Mouse (Mus musculus) heart, embryonic 15.5 days (tissue): ENCODE data around the gene Mis18a. TPM values are rescaled to one million over a fixed set of nuclear protein-coding genes. Genes with fewer than 3 reads are reported as not detected.

Source experiments
- ATAC-seq: fragments of 200-750 bp; cut with Nextera tagmentation; replicated peaks from 2 replicates; pipeline ENCODE4 v1.8.0; 2017; ENCODE audit warnings: low read depth, moderate TSS enrichment; ENCODE audit not compliant: insufficient number of reproducible peaks, insufficient read depth, low FRiP score
- H3K27ac ChIP-seq: fragments of 300-500 bp; sonication (generic); 2 replicates; pipeline ENCODE4 v1.5.1; 2015; ENCODE audit warnings: mild to moderate bottlenecking, inconsistent platforms
- H3K27me3 ChIP-seq: fragments of 300-500 bp; sonication (generic); 2 replicates; pipeline ENCODE4 v1.6.1; 2015; ENCODE audit warnings: inconsistent platforms
- H3K36me3 ChIP-seq: fragments of 300-500 bp; sonication (generic); 2 replicates; pipeline ENCODE4 v1.6.1; 2015; ENCODE audit warnings: mild to moderate bottlenecking, inconsistent platforms
- H3K4me1 ChIP-seq: fragments of 300-500 bp; sonication (generic); replicated peaks from 2 replicates; pipeline ENCODE4 v1.6.1; 2015; ENCODE audit warnings: inconsistent platforms
- H3K4me2 ChIP-seq: fragments of 300-500 bp; sonication (generic); 2 replicates; pipeline ENCODE4 v1.6.1; 2015; ENCODE audit warnings: inconsistent platforms, mild to moderate bottlenecking, moderate library complexity
- H3K4me3 ChIP-seq: fragments of 300-500 bp; sonication (generic); 2 replicates; pipeline ENCODE4 v1.5.1; 2015; ENCODE audit warnings: mild to moderate bottlenecking, inconsistent platforms
- H3K9ac ChIP-seq: fragments of 300-500 bp; sonication (generic); 2 replicates; pipeline ENCODE4 v1.6.1; 2015; ENCODE audit warnings: mild to moderate bottlenecking, inconsistent platforms
- H3K9me3 ChIP-seq: fragments of 300-500 bp; sonication (generic); replicated peaks from 2 replicates; pipeline ENCODE4 v1.6.1; 2016; ENCODE audit warnings: inconsistent platforms
- WGBS: fragments of 180-500 bp; shearing (Covaris S2); methylation state at CpG from one replicate; pipeline ENCODE4 v1.1.7; 2015; ENCODE audit warnings: mixed read lengths; 5-methylcytosine and 5-hydroxymethylcytosine counted together
- polyA plus RNA-seq: library from polyadenylated mRNA; unstranded; fragments of >200 nt; fragmentation: Nextera tagmentation; extraction: Ambion mirVana; gene quantifications from 2 replicates; pipeline ENCODE4 v1.2.1, GENCODE M21; 2015

Gene Mis18a
- polyA plus RNA-seq, 1 experiment from 2014 or later: 31.2 TPM

DNA sequence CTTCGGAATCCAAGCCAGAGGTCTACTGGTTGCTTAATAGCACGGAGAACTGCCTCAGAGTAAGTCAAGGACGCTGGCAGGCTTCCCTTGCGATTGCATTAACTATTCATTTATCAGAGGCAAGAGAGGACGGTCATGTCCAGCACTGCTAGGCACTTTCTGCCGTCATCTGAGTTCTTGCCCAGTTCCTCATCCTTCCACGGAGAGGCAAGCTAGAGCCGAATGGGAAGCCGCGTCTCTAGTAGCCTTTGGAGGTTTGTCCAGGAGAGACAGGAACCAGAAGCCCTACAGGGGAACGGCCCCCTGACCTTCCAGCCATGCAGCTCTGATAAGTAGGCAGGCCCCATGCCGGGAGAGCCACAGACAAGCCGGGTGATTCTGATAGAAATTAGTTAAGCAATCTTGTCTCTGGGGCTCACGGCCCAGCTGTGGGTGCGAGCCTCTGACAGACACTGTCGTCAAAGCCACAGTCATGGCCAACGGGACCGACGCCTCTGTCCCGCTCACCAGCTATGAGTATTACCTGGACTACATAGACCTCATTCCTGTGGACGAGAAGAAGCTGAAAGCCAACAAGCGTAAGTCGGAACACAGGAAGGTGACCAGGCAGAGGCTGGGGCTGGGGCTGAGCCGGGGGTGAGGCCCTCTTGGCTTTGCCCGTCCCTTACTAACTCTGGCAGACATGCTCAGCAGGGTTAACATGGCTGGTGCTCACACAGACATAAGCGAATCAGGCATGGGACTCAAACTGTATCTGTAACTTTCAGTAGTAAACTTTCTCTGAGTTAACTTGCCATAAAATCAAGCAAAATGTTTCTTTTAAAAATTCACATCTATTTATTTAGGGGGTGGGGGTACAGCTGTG, 11.1 kb upstream of the Mis18a start, which contains the start of gene Mrap:
TSS of gene Mrap (plus strand) at position 116 of the 865 bp plus-strand sequence.
- Histone ChIP-seq H3K9me3 (no peaks in the 10 kb centered on the region), H3K4me3 (peak within 1 kb of the TSS; percentile 47), H3K4me2 (peak within 1 kb of the TSS; percentile 56), H3K27ac (peak within 1 kb of the TSS; percentile 70), H3K27me3 (no peaks in the 10 kb centered on the region), H3K9ac (peak within 1 kb of the TSS; percentile 41), H3K4me1 (peaks cover 15% of the 10 kb centered on the region), H3K36me3 (no peaks in the 10 kb centered on the region)
- ATAC-seq: peak; percentile 77
- WGBS: 32% methylated on average over 26 of the region's 26 CpGs

DNA sequence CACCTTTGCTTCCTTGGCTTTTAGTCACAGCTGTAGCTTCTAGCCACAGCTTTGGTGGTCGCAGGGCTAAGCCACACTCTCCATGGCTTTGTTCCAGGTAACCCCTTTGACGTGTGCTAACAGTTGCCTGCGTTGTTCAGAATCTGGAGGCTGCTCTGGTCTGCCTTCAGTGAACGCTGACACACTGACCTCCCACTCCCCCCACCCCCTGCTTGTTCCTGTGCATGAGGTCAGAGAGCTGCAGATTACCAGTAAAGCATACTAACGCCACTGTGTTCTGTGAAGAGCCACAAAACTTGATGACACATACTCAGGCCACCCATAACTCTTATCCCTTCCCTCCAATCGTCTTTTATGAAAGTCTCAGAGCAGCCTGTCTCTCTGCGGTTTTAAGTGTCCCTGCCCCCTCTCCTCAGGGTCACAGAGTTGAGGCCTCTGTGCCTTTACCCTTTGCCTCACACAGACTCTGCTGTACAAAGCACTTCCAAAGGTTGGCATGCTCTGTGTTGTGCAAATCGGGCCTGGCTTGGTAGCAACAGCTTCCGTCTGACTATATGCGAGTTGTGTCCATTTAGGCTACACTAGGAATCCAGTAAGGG, 9.6 kb upstream of the Mis18a start:
- no peak overlapping the region for H3K4me3 ChIP-seq
- H3K27me3 ChIP-seq: no peaks in the 10 kb centered on the region
- H3K9ac ChIP-seq: no peak overlapping the region
- no peak overlapping the region for H3K4me2 ChIP-seq
- WGBS: 43% methylated on average over 10 of the region's 10 CpGs
- H3K9me3 ChIP-seq: no peaks in the 10 kb centered on the region
- H3K27ac ChIP-seq: no peak overlapping the region
- peaks cover 14% of the 10 kb centered on the region for H3K4me1 ChIP-seq
- H3K36me3 ChIP-seq: no peaks in the 10 kb centered on the region
- ATAC-seq: no peak

DNA sequence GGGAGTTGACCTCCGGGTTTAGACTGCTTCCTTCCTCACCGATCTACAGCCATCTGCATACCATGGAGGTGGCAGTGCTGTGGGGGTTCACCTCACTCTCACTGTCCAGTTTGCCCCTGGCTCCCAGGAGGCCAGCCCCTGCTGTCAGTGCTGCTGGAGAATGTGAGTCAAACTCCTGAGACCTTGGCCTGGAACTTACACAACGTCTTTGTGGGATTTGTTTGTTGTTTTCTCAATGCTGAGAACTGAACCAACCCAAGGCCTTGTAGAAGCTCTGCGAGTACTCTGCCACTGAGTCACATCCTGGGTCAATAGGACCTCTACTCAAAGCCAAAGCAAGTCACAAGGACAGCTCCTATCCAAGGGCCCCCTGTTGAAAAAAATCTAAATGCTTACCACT, 8.4 kb upstream of the Mis18a start:
- Histone ChIP-seq H3K9ac (no peak overlapping the region), H3K27ac (no peak overlapping the region), H3K9me3 (peaks cover 5% of the 10 kb centered on the region; the same call in 1 of the 2 replicates), H3K4me2 (no peak overlapping the region), H3K4me1 (peaks cover 14% of the 10 kb centered on the region), H3K4me3 (no peak overlapping the region), H3K36me3 (no peaks in the 10 kb centered on the region), H3K27me3 (no peaks in the 10 kb centered on the region)
- WGBS: 48% methylated on average over 4 of the region's 4 CpGs
- no peak for ATAC-seq

DNA sequence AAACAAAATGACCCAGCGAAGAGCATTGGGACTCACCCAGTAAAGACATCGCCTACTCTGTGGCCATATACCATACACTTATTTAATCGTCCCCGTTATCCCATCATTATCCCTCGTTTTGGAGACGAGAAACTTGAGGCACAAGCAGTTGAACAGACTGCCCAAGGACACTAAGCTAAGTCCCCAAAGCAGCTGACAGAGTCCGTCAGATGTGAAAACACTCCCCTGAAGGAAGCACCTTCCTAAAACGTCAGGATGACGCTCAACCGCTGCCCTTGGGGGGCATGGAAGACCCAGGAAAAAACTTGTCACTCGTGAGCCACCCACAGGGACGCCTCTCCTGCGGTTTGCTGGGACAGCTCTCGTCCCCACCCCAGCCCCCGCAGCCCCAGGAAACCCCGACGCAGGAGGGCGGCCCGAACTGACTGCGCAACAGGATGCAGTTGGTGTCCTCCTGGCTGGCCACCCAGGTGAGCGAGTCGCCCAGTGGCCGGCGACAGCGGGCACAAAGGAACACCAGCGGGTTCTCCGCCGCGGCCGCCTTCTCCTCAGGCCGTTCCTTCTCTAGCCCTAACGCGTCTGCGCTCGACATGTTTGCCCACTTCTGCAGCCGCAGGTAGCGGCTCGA, 490 bp downstream of the Mis18a start:
- peak overlapping the region; percentile 97 for H3K4me2 ChIP-seq
- no peak; the same call in 1 of the 2 replicates for ATAC-seq
- H3K4me1 ChIP-seq: peaks cover 8% of the 10 kb centered on the region
- H3K9ac ChIP-seq: peak overlapping the region; percentile 80
- 4% methylated on average over 38 of the region's 38 CpGs for WGBS
- peak overlapping the region; percentile 57; the same call in 1 of the 2 replicates for H3K27ac ChIP-seq
- no peaks in the 10 kb centered on the region for H3K27me3 ChIP-seq
- peak overlapping the region; percentile 90 for H3K4me3 ChIP-seq
- peaks cover 5% of the 10 kb centered on the region; the same call in 1 of the 2 replicates for H3K9me3 ChIP-seq
- peaks cover 6% of the 10 kb centered on the region; the same call in 1 of the 2 replicates for H3K36me3 ChIP-seq

DNA sequence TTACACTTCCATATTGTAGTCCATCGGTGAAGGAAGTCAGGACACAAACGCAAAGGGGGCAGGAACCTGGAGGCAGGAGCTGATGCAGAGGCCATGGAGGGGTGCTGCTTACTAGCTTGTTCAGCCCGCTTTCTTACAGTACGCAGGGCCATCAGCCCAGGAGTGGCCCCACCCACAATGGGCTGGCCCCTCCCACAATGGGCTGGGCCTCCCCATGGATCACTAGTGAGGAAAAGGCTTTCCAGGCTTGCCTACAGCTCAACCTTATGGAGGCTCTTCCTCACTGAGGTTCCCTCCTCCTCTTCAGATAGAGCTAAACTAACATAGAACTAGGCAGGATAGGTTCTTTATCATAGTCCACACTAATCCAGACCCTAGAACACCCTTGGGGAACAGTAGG, 3.2 kb downstream of the Mis18a start:
- WGBS: 94% methylated on average over 4 of the region's 4 CpGs
- Histone ChIP-seq H3K4me1 (peaks cover 8% of the 10 kb centered on the region), H3K36me3 (peaks cover 25% of the 10 kb centered on the region)

DNA sequence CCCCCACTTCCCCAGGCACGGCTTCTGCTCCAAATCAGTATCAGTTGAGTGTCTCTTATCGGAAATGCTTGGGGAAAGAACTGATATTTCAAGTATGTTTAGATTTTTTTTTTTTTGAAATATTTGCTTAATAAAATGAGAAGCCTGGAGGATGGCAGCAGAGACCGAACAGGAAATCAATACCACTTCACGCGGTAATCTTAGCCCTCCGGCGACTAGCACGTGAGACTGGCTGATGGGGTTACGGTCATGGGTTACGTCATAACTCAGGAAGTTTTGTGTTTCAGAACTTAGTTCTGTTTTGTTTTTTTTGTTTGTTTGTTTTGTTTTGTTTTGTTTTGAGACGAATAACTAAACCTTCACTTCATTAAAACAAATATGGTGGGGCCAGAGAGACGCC, 16.9 kb downstream of the Mis18a start:
- no peak for ATAC-seq
- 72% methylated on average over 12 of the region's 12 CpGs for WGBS
- no peaks in the 10 kb centered on the region for H3K9me3 ChIP-seq
- H3K9ac ChIP-seq: no peak overlapping the region
- H3K4me1 ChIP-seq: peaks cover 46% of the 10 kb centered on the region
- no peaks in the 10 kb centered on the region for H3K36me3 ChIP-seq
- H3K4me3 ChIP-seq: peak overlapping the region; percentile 35
- peak overlapping the region; percentile 60 for H3K4me2 ChIP-seq
- no peaks in the 10 kb centered on the region; the same call in 1 of the 2 replicates for H3K27me3 ChIP-seq
- H3K27ac ChIP-seq: peak overlapping the region; percentile 73

More for the DNA sequence above, 3.2 kb downstream of the Mis18a start:
- Histone ChIP-seq H3K27me3 (no peaks in the 10 kb centered on the region), H3K27ac (no peak overlapping the region), H3K4me2 (no peak overlapping the region), H3K9ac (no peak overlapping the region), H3K4me3 (no peak overlapping the region), H3K9me3 (no peaks in the 10 kb centered on the region)
- ATAC-seq: no peak

DNA sequence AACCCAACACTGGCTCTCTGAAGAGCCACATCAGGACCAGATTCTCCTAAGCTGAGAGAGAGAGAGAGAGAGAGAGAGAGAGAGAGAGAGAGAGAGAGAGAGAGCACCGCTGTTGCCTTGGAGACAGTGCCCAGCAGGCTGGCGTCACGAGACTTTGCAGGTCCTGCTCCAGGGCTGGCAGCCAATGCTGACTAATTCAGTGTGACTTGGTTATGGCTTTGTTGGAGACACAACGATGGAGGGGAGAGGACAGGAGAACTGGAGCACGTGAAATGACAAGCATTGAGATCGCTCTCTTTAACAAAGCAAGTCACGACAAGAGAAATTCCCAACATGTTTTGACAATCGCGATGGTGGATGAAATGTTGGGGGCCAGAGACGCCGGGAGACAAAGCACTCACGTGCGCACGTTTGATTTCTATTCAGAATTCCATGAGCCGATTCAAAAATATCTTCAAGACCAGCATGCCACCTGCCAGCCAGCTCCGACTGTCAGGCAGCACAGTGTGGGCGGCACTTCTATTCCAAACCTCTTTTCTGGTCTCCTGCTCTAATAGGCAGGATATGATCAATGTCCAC, 17.4 kb downstream of the Mis18a start:
- peak; percentile 69 for ATAC-seq
- Histone ChIP-seq H3K9ac (no peak overlapping the region), H3K9me3 (no peaks in the 10 kb centered on the region), H3K4me3 (peak overlapping the region; percentile 35), H3K36me3 (no peaks in the 10 kb centered on the region), H3K27ac (peak overlapping the region; percentile 73), H3K4me1 (peaks cover 47% of the 10 kb centered on the region), H3K27me3 (no peaks in the 10 kb centered on the region; the same call in 1 of the 2 replicates), H3K4me2 (peak overlapping the region; percentile 60)
- 21% methylated on average over 17 of the region's 17 CpGs for WGBS

DNA sequence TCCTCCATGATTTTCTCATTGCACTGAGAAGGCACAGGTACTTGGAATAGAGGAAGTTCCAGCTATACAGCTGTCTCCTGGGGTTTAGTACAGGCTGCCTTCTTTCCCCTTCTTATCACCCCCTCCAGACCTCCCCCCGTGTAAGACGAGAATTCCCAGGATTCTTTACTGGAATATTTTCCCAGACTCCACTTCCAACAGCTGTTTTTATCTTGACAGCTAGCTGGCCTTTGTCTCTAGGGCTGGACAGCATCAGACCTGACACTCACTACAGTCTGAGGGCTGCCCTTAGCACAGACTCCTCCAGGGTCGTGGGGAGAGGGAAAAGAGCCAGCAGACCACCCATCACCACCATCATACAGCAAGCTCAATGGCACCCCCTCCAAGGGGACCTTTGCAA, 20.9 kb downstream of the Mis18a start:
- Histone ChIP-seq H3K27me3 (no peaks in the 10 kb centered on the region), H3K27ac (peak overlapping the region; percentile 80), H3K36me3 (no peaks in the 10 kb centered on the region), H3K9me3 (no peaks in the 10 kb centered on the region), H3K4me1 (peaks cover 47% of the 10 kb centered on the region), H3K4me2 (no peak overlapping the region), H3K9ac (no peak overlapping the region), H3K4me3 (no peak overlapping the region)
- 4% methylated on average over 3 of the region's 3 CpGs for WGBS
- peak; percentile 78 for ATAC-seq

DNA sequence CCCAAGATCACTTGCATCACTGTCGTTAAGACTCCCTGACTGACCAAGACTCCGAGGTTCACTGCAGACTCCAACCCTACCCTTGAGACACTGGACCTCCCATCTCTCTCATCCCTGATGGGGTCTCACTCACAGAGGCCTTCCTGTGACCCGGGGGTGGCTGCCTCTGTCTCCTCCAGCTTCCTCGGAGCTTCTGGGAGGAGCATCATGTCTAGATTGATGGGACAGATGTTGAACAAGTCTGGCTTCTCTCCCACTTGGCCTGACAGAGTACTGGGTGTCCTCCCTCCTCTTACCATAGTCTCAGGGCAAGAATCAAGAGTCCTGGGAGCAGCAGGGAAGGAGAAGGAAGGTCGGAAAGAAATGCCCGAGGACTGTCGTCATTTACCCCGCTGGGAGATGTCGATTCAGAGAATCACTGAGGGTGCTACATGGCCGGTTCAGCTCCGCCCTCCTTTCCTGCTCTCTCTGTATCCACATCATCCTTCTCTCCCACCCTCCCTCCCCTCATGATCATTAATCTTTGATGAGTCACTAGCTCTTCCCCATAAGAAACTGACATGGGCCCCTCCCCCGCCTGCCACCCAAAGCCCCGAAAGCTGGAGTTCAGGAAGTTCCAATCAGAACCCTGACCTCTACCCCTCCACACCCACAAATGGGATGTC, 22.9 kb downstream of the Mis18a start:
- no peak overlapping the region for H3K4me2 ChIP-seq
- H3K36me3 ChIP-seq: no peaks in the 10 kb centered on the region
- no peaks in the 10 kb centered on the region for H3K27me3 ChIP-seq
- 0 out of 2 replicates have a peak overlapping the region, but pooled peaks have one; percentile 1 for H3K27ac ChIP-seq
- H3K4me1 ChIP-seq: peaks cover 36% of the 10 kb centered on the region
- H3K4me3 ChIP-seq: no peak overlapping the region
- H3K9me3 ChIP-seq: no peaks in the 10 kb centered on the region
- no peak overlapping the region for H3K9ac ChIP-seq
- WGBS: 66% methylated on average over 13 of the region's 13 CpGs
- no peak for ATAC-seq

DNA sequence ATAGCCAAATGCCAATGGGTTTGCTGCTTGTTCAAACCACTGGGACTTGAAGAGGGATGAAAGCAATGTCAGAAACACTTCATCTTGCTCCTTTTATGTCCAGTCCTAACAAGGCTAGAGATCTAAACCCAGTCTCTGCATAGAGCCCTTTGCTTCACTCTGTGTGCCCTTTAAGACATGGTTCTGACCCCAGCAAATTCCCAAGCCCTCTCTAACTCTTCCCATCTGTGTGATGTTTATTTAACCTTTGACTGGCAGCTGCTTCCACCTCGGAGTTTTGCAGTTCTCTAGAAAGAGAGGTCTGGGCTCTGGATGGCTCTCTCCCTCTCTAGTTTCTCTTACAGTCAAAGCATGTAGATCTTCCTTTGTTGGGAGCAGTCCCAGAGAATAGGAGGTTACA, 23.6 kb downstream of the Mis18a start:
- Histone ChIP-seq H3K9me3 (no peaks in the 10 kb centered on the region), H3K36me3 (no peaks in the 10 kb centered on the region), H3K27ac (no peak overlapping the region), H3K4me3 (no peak overlapping the region), H3K9ac (no peak overlapping the region), H3K4me1 (peaks cover 31% of the 10 kb centered on the region), H3K27me3 (no peaks in the 10 kb centered on the region), H3K4me2 (no peak overlapping the region)
- ATAC-seq: no peak
- WGBS: 7% methylated on average over 1 of the region's 1 CpGs
